Mouse (Mus musculus) hematopoietic stem cell, adult 5-6 weeks (primary cell): ENCODE data around the gene Adgrl3. TPM values are rescaled to one million over a fixed set of nuclear protein-coding genes. Genes with fewer than 3 reads are reported as not detected.

Source experiments
- ATAC-seq, 2 experiments: fragments of 125-278 bp in 1 of 2; replicated peaks in 1 of 2; 2 replicates each; pipeline ENCODE4 v1.8.0; 2016 to 2017; ENCODE audit warnings: inconsistent platforms in 2 of 2, mild to moderate bottlenecking in 2 of 2, moderate number of reproducible peaks in 2 of 2, low read depth in 1 of 2, moderate TSS enrichment in 1 of 2; ENCODE audit not compliant: low FRiP score in 2 of 2, poor library complexity in 2 of 2, severe bottlenecking in 2 of 2, insufficient read depth in 1 of 2, low TSS enrichment in 1 of 2
- total RNA-seq: library from RNA; stranded (forward); fragments of 172-1452, 232-1000 nt; gene quantifications from 2 replicates; pipeline ENCODE4 v1.2.3, GENCODE M21; 2017

The Adgrl3 gene
- total RNA-seq, 1 experiment from 2014 or later = not detected

- no peak for ATAC-seq
Measured at GRCm38 (mm10) chr5:81568743-81569142, 548.8 kb downstream of the Adgrl3 start.

- no peak for ATAC-seq
Measured at GRCm38 (mm10) chr5:81582886-81583285, 562.9 kb downstream of the Adgrl3 start.

GRCm38 (mm10) chr5:81583425-81583824 lies 563.5 kb downstream of the Adgrl3 start:
- no peak for ATAC-seq

- no peak for ATAC-seq
Measured at GRCm38 (mm10) chr5:81584945-81585344, 565.0 kb downstream of the Adgrl3 start.

GRCm38 (mm10) chr5:81590005-81590694 lies 570.2 kb downstream of the Adgrl3 start:
- ATAC-seq = no peak

- no peak for ATAC-seq
Measured at GRCm38 (mm10) chr5:81591481-81591880, 571.5 kb downstream of the Adgrl3 start.

- ATAC-seq = no peak
Measured at GRCm38 (mm10) chr5:81593396-81593995, 573.6 kb downstream of the Adgrl3 start.

- ATAC-seq = no peak
Measured at GRCm38 (mm10) chr5:81598041-81598440, 578.1 kb downstream of the Adgrl3 start.

- ATAC-seq = no peak
Measured at GRCm38 (mm10) chr5:81602889-81603288, 583.0 kb downstream of the Adgrl3 start.

GRCm38 (mm10) chr5:81605646-81606045 lies 585.7 kb downstream of the Adgrl3 start:
- ATAC-seq = no peak

- no peak for ATAC-seq
Measured at GRCm38 (mm10) chr5:81610223-81610622, 590.3 kb downstream of the Adgrl3 start.

GRCm38 (mm10) chr5:81614674-81615073 lies 594.7 kb downstream of the Adgrl3 start:
- ATAC-seq = no peak

GRCm38 (mm10) chr5:81621106-81621505 lies 601.2 kb downstream of the Adgrl3 start:
- ATAC-seq = no peak

- ATAC-seq = no peak
Measured at GRCm38 (mm10) chr5:81621715-81622114, 601.8 kb downstream of the Adgrl3 start.

GRCm38 (mm10) chr5:81623846-81624245 lies 603.9 kb downstream of the Adgrl3 start:
- no peak for ATAC-seq

- ATAC-seq = no peak
Measured at GRCm38 (mm10) chr5:81636169-81636568, 616.2 kb downstream of the Adgrl3 start.

- ATAC-seq = no peak
Measured at GRCm38 (mm10) chr5:81638422-81638821, 618.5 kb downstream of the Adgrl3 start.

GRCm38 (mm10) chr5:81640118-81640517 lies 620.2 kb downstream of the Adgrl3 start:
- ATAC-seq = no peak

GRCm38 (mm10) chr5:81645557-81645956 lies 625.6 kb downstream of the Adgrl3 start:
- ATAC-seq = no peak
